Mouse (Mus musculus) liver, adult 2 months (tissue): ENCODE results near the gene Ift122. TPM values are rescaled to one million over a fixed set of nuclear protein-coding genes. Genes with fewer than 3 reads are reported as not detected.

Experiments
- DNase-seq: peaks from one replicate; pipeline ENCODE4 v3.0.0-alpha.2; 2011; ENCODE audit warnings: low read depth, low spot score; ENCODE audit errors: extremely low read depth
- H3K27ac ChIP-seq: fragments of 200-500 bp; replicated peaks from 2 replicates; pipeline ENCODE4 v1.5.1; 2012; ENCODE audit warnings: low read depth, mild to moderate bottlenecking, control low read depth, inconsistent platforms, low read length; ENCODE audit not compliant: insufficient read depth
- H3K27me3 ChIP-seq: fragments of 200-500 bp; 2 replicates; pipeline ENCODE4 v1.6.1; 2012; ENCODE audit warnings: mild to moderate bottlenecking, moderate library complexity, low read length, inconsistent platforms; ENCODE audit not compliant: control insufficient read depth, insufficient read depth
- H3K36me3 ChIP-seq: fragments of 200-500 bp; 2 replicates; pipeline ENCODE4 v1.6.1; 2012; ENCODE audit warnings: low read length, inconsistent platforms; ENCODE audit not compliant: control insufficient read depth, insufficient read depth
- H3K4me1 ChIP-seq: fragments of 200-500 bp; 2 replicates; pipeline ENCODE4 v1.6.1; 2011; ENCODE audit warnings: low read length; ENCODE audit not compliant: control insufficient read depth, insufficient read depth
- H3K4me3 ChIP-seq: fragments of 200-500 bp; 2 replicates; pipeline ENCODE4 v1.5.1; 2011; ENCODE audit warnings: low read depth, mild to moderate bottlenecking, control low read depth, low read length, moderate library complexity; ENCODE audit not compliant: insufficient read depth
- H3K79me2 ChIP-seq: fragments of 200-500 bp; 2 replicates; pipeline ENCODE4 v1.6.1; 2012; ENCODE audit warnings: inconsistent platforms, mild to moderate bottlenecking, low read length, moderate library complexity; ENCODE audit not compliant: control insufficient read depth, insufficient read depth
- H3K9ac ChIP-seq: fragments of 200-500 bp; 2 replicates; pipeline ENCODE4 v1.6.1; 2012; ENCODE audit warnings: low read depth, mild to moderate bottlenecking, control low read depth, inconsistent platforms, low read length
- CTCF ChIP-seq: fragments of 200-500 bp; IDR thresholded peaks from 2 replicates; pipeline ENCODE4 v1.5.1; 2011; ENCODE audit warnings: low read depth, low read length, control low read depth
- POLR2A ChIP-seq: fragments of 200-500 bp; IDR thresholded peaks from 2 replicates; pipeline ENCODE4 v1.6.1; 2011; ENCODE audit warnings: low read length, control low read depth; ENCODE audit not compliant: insufficient read depth; ENCODE audit errors: extremely low read depth
- WGBS: fragments of 180-500 bp; shearing (Covaris S2); methylation state at CpG from one replicate; pipeline ENCODE4 v1.1.7; 2018; 5-methylcytosine and 5-hydroxymethylcytosine counted together
- polyA plus RNA-seq: library from polyadenylated mRNA; depleted of rRNA; stranded (reverse); fragments of >200 nt; gene quantifications from 2 replicates; pipeline ENCODE4 v1.2.3, GENCODE M21; 2012
- total RNA-seq: library from RNA; depleted of rRNA; stranded (reverse); fragments of >200 nt; gene quantifications from 2 replicates; pipeline ENCODE4 v1.2.3, GENCODE M21; 2014

The Ift122 gene
- total and polyA plus RNA-seq, 2 experiments = 2.0 to 3.0 TPM

- no peaks in the 10 kb centered on the region for H3K4me1 ChIP-seq
- 93% methylated on average over 10 of the region's 10 CpGs for WGBS
- H3K36me3 ChIP-seq = no peaks in the 10 kb centered on the region
- no peaks in the 10 kb centered on the region for H3K79me2 ChIP-seq
- no peaks in the 10 kb centered on the region for H3K27me3 ChIP-seq
- no peak overlapping the region for H3K9ac ChIP-seq
- TF ChIP-seq CTCF (no peak), POLR2A (no peak)
- no peak overlapping the region for H3K27ac ChIP-seq
- no peak overlapping the region for H3K4me3 ChIP-seq
- no peak for DNase-seq
These were observed 73.1 kb downstream of the Ift122 start for GRCm38 (mm10) chr6:115926416-115926815.

- H3K9ac ChIP-seq = no peak overlapping the region
- H3K36me3 ChIP-seq = no peaks in the 10 kb centered on the region
- no peaks in the 10 kb centered on the region for H3K4me1 ChIP-seq
- TF ChIP-seq POLR2A = no peak
- H3K4me3 ChIP-seq = no peak overlapping the region
- no peak for DNase-seq
- H3K79me2 ChIP-seq = no peaks in the 10 kb centered on the region
- no peak overlapping the region for H3K27ac ChIP-seq
- no peaks in the 10 kb centered on the region for H3K27me3 ChIP-seq
- WGBS = 85% methylated on average over 10 of the region's 10 CpGs
These were observed 74.3 kb downstream of the Ift122 start for GRCm38 (mm10) chr6:115927292-115928242.

- no peaks in the 10 kb centered on the region for H3K79me2 ChIP-seq
- no peaks in the 10 kb centered on the region for H3K27me3 ChIP-seq
- 52% methylated on average over 5 of the region's 5 CpGs for WGBS
- H3K9ac ChIP-seq = no peak overlapping the region
- H3K27ac ChIP-seq = no peak overlapping the region
- TF ChIP-seq CTCF (no peak), POLR2A (no peak)
- no peaks in the 10 kb centered on the region for H3K36me3 ChIP-seq
- DNase-seq = no peak
- H3K4me3 ChIP-seq = no peak overlapping the region
- H3K4me1 ChIP-seq = no peaks in the 10 kb centered on the region
These were observed 76.7 kb downstream of the Ift122 start for GRCm38 (mm10) chr6:115930018-115930417.

GRCm38 (mm10) chr6:115931639-115932038, 78.4 kb downstream of the Ift122 start, which contains the start of gene Rho:
TSS of gene Rho (plus strand) at chr6:115931748.
- Histone ChIP-seq H3K27ac (no peak within 1 kb of the TSS), H3K9ac (no peak within 1 kb of the TSS), H3K36me3 (no peaks in the 10 kb centered on the region), H3K27me3 (no peaks in the 10 kb centered on the region), H3K4me1 (no peaks in the 10 kb centered on the region), H3K79me2 (no peaks in the 10 kb centered on the region), H3K4me3 (no peak within 1 kb of the TSS)
- DNase-seq = no peak
- no peak for TF ChIP-seq CTCF
- no peak for TF ChIP-seq POLR2A
- 89% methylated on average over 14 of the region's 14 CpGs for WGBS

GRCm38 (mm10) chr6:115932391-115932790, 79.1 kb downstream of the Ift122 start:
- no peaks in the 10 kb centered on the region for H3K36me3 ChIP-seq
- no peak for DNase-seq
- no peaks in the 10 kb centered on the region for H3K4me1 ChIP-seq
- TF ChIP-seq POLR2A (no peak), CTCF (no peak)
- no peaks in the 10 kb centered on the region for H3K27me3 ChIP-seq
- 86% methylated on average over 3 of the region's 3 CpGs for WGBS
- no peak overlapping the region for H3K9ac ChIP-seq
- H3K27ac ChIP-seq = no peak overlapping the region
- no peaks in the 10 kb centered on the region for H3K79me2 ChIP-seq
- H3K4me3 ChIP-seq = no peak overlapping the region

- H3K27me3 ChIP-seq = no peaks in the 10 kb centered on the region
- H3K79me2 ChIP-seq = no peaks in the 10 kb centered on the region
- H3K4me1 ChIP-seq = peaks cover under 1% of the 10 kb centered on the region; the same call in 1 of the 2 replicates
- TF ChIP-seq POLR2A (no peak), CTCF (no peak)
- H3K4me3 ChIP-seq = no peak overlapping the region
- no peak overlapping the region for H3K9ac ChIP-seq
- no peak for DNase-seq
- 90% methylated on average over 8 of the region's 8 CpGs for WGBS
- H3K27ac ChIP-seq = no peak overlapping the region
- H3K36me3 ChIP-seq = no peaks in the 10 kb centered on the region
These were observed 82.3 kb downstream of the Ift122 start for GRCm38 (mm10) chr6:115935544-115935943.
